Mouse (Mus musculus) 3134 (cell line): ENCODE data around the gene Plppr3.

ENCODE experiments used
- DNase-seq: peaks from one replicate; pipeline ENCODE4 v3.0.0-alpha.2; 2011; ENCODE audit warnings: low spot score; ENCODE audit not compliant: insufficient read length; ENCODE audit errors: extremely low read depth

Plppr3 gene

GRCm38 (mm10) chr10:79822372-79822771 is 52.1 kb downstream of the Plppr3 start:
- no peak for DNase-seq

- no peak for DNase-seq
Observed at GRCm38 (mm10) chr10:79821731-79822130, 52.7 kb downstream of the Plppr3 start.

- DNase-seq, result no peak
Observed at GRCm38 (mm10) chr10:79820782-79821181, 53.7 kb downstream of the Plppr3 start, which contains the start of gene Misp. Gene Misp (plus strand): TSS chr10:79820989.

- no peak for DNase-seq
Observed at GRCm38 (mm10) chr10:79820277-79820676, 54.2 kb downstream of the Plppr3 start.

GRCm38 (mm10) chr10:79819606-79820005 is 54.8 kb downstream of the Plppr3 start:
- DNase-seq, result no peak

GRCm38 (mm10) chr10:79818225-79818624 is 56.2 kb downstream of the Plppr3 start:
- no peak for DNase-seq

- DNase-seq, result no peak
Observed at GRCm38 (mm10) chr10:79817111-79817510, 57.3 kb downstream of the Plppr3 start.

- DNase-seq, result no peak
Observed at GRCm38 (mm10) chr10:79815671-79816494, 58.6 kb downstream of the Plppr3 start.

GRCm38 (mm10) chr10:79814271-79814842 is 60.1 kb downstream of the Plppr3 start:
- no peak for DNase-seq

GRCm38 (mm10) chr10:79811736-79812637 is 62.4 kb downstream of the Plppr3 start:
- peak; percentile 54 for DNase-seq
